Mouse (Mus musculus): Measurements from ENCODE around the gene Gm28635. TPM values are rescaled to one million over a fixed set of nuclear protein-coding genes. Genes with fewer than 3 reads are reported as not detected.

Gene Gm28635
- polyA plus RNA-seq (2014; fragmentation: Illumina TruSeq; extraction: RNeasy Lipid Tissue Mini Kit (QIAGEN cat#74804); ENCODE audit: low read depth, low replicate concordance) = not detected

GRCm38 (mm10) chr2:84677968-84678880, at the start of gene Gm28635, which contains the start of gene Med19:
Gene Gm28635, minus strand, starts transcription at chr2:84678041.
Gene Med19, plus strand, starts transcription at chr2:84678402.

GRCm38 (mm10) chr2:84727172-84727858, 49.5 kb upstream of the Gm28635 start, which contains the start of gene Clp1:
Gene Clp1, minus strand, starts transcription at chr2:84727350.

GRCm38 (mm10) chr2:84714811-84715561, 37.1 kb upstream of the Gm28635 start, which contains the start of gene Zdhhc5:
Gene Zdhhc5, minus strand, starts transcription at chr2:84715180.

GRCm38 (mm10) chr2:84679016-84679415, 1.2 kb upstream of the Gm28635 start, which contains the start of gene Tmx2:
Gene Tmx2, minus strand, starts transcription at chr2:84679140.

GRCm38 (mm10) chr2:84670569-84670933, 7.3 kb downstream of the Gm28635 start, which contains the start of gene Selenoh:
Gene Selenoh, minus strand, starts transcription at chr2:84670770.

GRCm38 (mm10) chr2:84658806-84659205, 19.0 kb downstream of the Gm28635 start, which contains the start of gene Btbd18:
Gene Btbd18, plus strand, starts transcription at chr2:84659079.

GRCm38 (mm10) chr2:84650464-84651195, 27.2 kb downstream of the Gm28635 start, which contains the start of gene Ctnnd1:
Gene Ctnnd1, minus strand, starts transcription at chr2:84650765.

Other genes with a start within 250 kb of the Gm28635 start
- gene Tfpi, start 201.3 kb downstream of the Gm28635 start, polyA plus RNA-seq (2014; fragmentation: Illumina TruSeq; extraction: RNeasy Lipid Tissue Mini Kit (QIAGEN cat#74804); ENCODE audit: low read depth, low replicate concordance) = 17.5 TPM
- gene Ctnnd1, start 27.3 kb downstream of the Gm28635 start, polyA plus RNA-seq (2014; fragmentation: Illumina TruSeq; extraction: RNeasy Lipid Tissue Mini Kit (QIAGEN cat#74804); ENCODE audit: low read depth, low replicate concordance) = 99.4 TPM
- not detected for gene Btbd18, start 19.0 kb downstream of the Gm28635 start, polyA plus RNA-seq (2014; fragmentation: Illumina TruSeq; extraction: RNeasy Lipid Tissue Mini Kit (QIAGEN cat#74804); ENCODE audit: low read depth, low replicate concordance)
- 4.8 TPM for gene Selenoh, start 7.3 kb downstream of the Gm28635 start, polyA plus RNA-seq (2014; fragmentation: Illumina TruSeq; extraction: RNeasy Lipid Tissue Mini Kit (QIAGEN cat#74804); ENCODE audit: low read depth, low replicate concordance)
- 22.4 TPM for gene Med19, start 361 bp upstream of the Gm28635 start, polyA plus RNA-seq (2014; fragmentation: Illumina TruSeq; extraction: RNeasy Lipid Tissue Mini Kit (QIAGEN cat#74804); ENCODE audit: low read depth, low replicate concordance)
- gene Tmx2, start 1.1 kb upstream of the Gm28635 start, polyA plus RNA-seq (2014; fragmentation: Illumina TruSeq; extraction: RNeasy Lipid Tissue Mini Kit (QIAGEN cat#74804); ENCODE audit: low read depth, low replicate concordance) = 62.5 TPM
- 31.2 TPM for gene Zdhhc5, start 37.1 kb upstream of the Gm28635 start, polyA plus RNA-seq (2014; fragmentation: Illumina TruSeq; extraction: RNeasy Lipid Tissue Mini Kit (QIAGEN cat#74804); ENCODE audit: low read depth, low replicate concordance)
- 19.9 TPM for gene Clp1, start 49.3 kb upstream of the Gm28635 start, polyA plus RNA-seq (2014; fragmentation: Illumina TruSeq; extraction: RNeasy Lipid Tissue Mini Kit (QIAGEN cat#74804); ENCODE audit: low read depth, low replicate concordance)
- not detected for gene Ypel4, start 56.0 kb upstream of the Gm28635 start, polyA plus RNA-seq (2014; fragmentation: Illumina TruSeq; extraction: RNeasy Lipid Tissue Mini Kit (QIAGEN cat#74804); ENCODE audit: low read depth, low replicate concordance)
- gene Gm19426, start 65.6 kb upstream of the Gm28635 start, polyA plus RNA-seq (2014; fragmentation: Illumina TruSeq; extraction: RNeasy Lipid Tissue Mini Kit (QIAGEN cat#74804); ENCODE audit: low read depth, low replicate concordance) = not detected
- gene Serping1, start 97.4 kb upstream of the Gm28635 start, polyA plus RNA-seq (2014; fragmentation: Illumina TruSeq; extraction: RNeasy Lipid Tissue Mini Kit (QIAGEN cat#74804); ENCODE audit: low read depth, low replicate concordance) = 265 TPM
- 55.4 TPM for gene Ube2l6, start 120.8 kb upstream of the Gm28635 start, polyA plus RNA-seq (2014; fragmentation: Illumina TruSeq; extraction: RNeasy Lipid Tissue Mini Kit (QIAGEN cat#74804); ENCODE audit: low read depth, low replicate concordance)
- gene Smtnl1, start 144.6 kb upstream of the Gm28635 start, polyA plus RNA-seq (2014; fragmentation: Illumina TruSeq; extraction: RNeasy Lipid Tissue Mini Kit (QIAGEN cat#74804); ENCODE audit: low read depth, low replicate concordance) = not detected
- gene Timm10, start 149.0 kb upstream of the Gm28635 start, polyA plus RNA-seq (2014; fragmentation: Illumina TruSeq; extraction: RNeasy Lipid Tissue Mini Kit (QIAGEN cat#74804); ENCODE audit: low read depth, low replicate concordance) = 5.5 TPM
- gene Slc43a1, start 160.8 kb upstream of the Gm28635 start, polyA plus RNA-seq (2014; fragmentation: Illumina TruSeq; extraction: RNeasy Lipid Tissue Mini Kit (QIAGEN cat#74804); ENCODE audit: low read depth, low replicate concordance) = 2.0 TPM
- gene Rtn4rl2, start 208.7 kb upstream of the Gm28635 start, polyA plus RNA-seq (2014; fragmentation: Illumina TruSeq; extraction: RNeasy Lipid Tissue Mini Kit (QIAGEN cat#74804); ENCODE audit: low read depth, low replicate concordance) = not detected